24 mouse cellular contexts compared by ENCODE assay signal in genomic region chr13:115836203-115836768, GRCm38 (mm10).
DNase-seq lines count a peak whose midpoint lies in the region; ATAC-seq and TF ChIP-seq lines count a peak whose summit lies in the region.
"Had no signal": no experiment of that assay in that cellular context is flagged by ENCODE, and none has a peak within 500 bp of the region (broad histone marks: within the 10 kb centered on the region; RNA-seq: fewer than 3 reads in every experiment).

No protein-coding gene starts in this region.

- no peaks in the 10 kb centered on the region for H3K9me3 ChIP-seq in kidney, embryonic 15.5 days (replicated peaks)
- no peaks in the 10 kb centered on the region for H3K9me3 ChIP-seq in lung, embryonic 16.5 days (ENCODE audit: control insufficient read depth, low read length)
- no peaks in the 10 kb centered on the region for H3K9me3 ChIP-seq in lung, postnatal 0 days (ENCODE audit: low read length)
- no peaks in the 10 kb centered on the region for H3K9me3 ChIP-seq in limb, embryonic 14.5 days (ENCODE audit: control insufficient read depth, low read length)
- H3K9me3 ChIP-seq: embryonic facial prominence, embryonic 13.5 days; limb, embryonic 15.5 days; midbrain, embryonic 12.5 days; neural tube, embryonic 12.5 days had no signal

- WGBS in kidney, embryonic 15.5 days, result 37% methylated on average over 6 of the region's 6 CpGs
- WGBS in lung, embryonic 16.5 days, result 27% methylated on average over 6 of the region's 6 CpGs
- 27% methylated on average over 6 of the region's 6 CpGs for WGBS in lung, postnatal 0 days
- WGBS in limb, embryonic 14.5 days, result 27% methylated on average over 6 of the region's 6 CpGs

- H3K36me3 ChIP-seq in kidney, embryonic 15.5 days, result no peaks in the 10 kb centered on the region
- H3K36me3 ChIP-seq in lung, embryonic 16.5 days (ENCODE audit: control insufficient read depth, insufficient read depth, low read length), result no peaks in the 10 kb centered on the region
- no peaks in the 10 kb centered on the region for H3K36me3 ChIP-seq in lung, postnatal 0 days (ENCODE audit: insufficient read depth, low read length)
- no peaks in the 10 kb centered on the region for H3K36me3 ChIP-seq in limb, embryonic 14.5 days (ENCODE audit: control insufficient read depth, insufficient read depth, low read length)
- H3K36me3 ChIP-seq: embryonic facial prominence, embryonic 13.5 days; limb, embryonic 15.5 days; midbrain, embryonic 12.5 days; neural tube, embryonic 12.5 days had no signal

- no peak for TF ChIP-seq CTCF in lung, postnatal 0 days (IDR thresholded peaks at IDR 0.05)

- H3K27me3 ChIP-seq in kidney, embryonic 15.5 days, result no peaks in the 10 kb centered on the region
- H3K27me3 ChIP-seq in lung, embryonic 16.5 days (ENCODE audit: control insufficient read depth, insufficient read depth, low read depth, low read length), result no peaks in the 10 kb centered on the region
- no peaks in the 10 kb centered on the region for H3K27me3 ChIP-seq in lung, postnatal 0 days (replicated peaks; ENCODE audit: insufficient read depth, low read length)
- no peaks in the 10 kb centered on the region for H3K27me3 ChIP-seq in limb, embryonic 14.5 days (ENCODE audit: control insufficient read depth, insufficient read depth, low read length)
- H3K27me3 ChIP-seq: embryonic facial prominence, embryonic 13.5 days; limb, embryonic 15.5 days; midbrain, embryonic 12.5 days; neural tube, embryonic 12.5 days; Patski had no signal

- ATAC-seq in kidney, embryonic 15.5 days (replicated peaks; ENCODE audit: low FRiP score), result peak; percentile 64; the same call in 1 of the 2 replicates
- ATAC-seq in lung, embryonic 16.5 days (ENCODE audit: low read depth), result peak; percentile 26; the same call in 1 of the 2 replicates
- no peak for ATAC-seq in lung, postnatal 0 days
- peak; percentile 70 for ATAC-seq in limb, embryonic 14.5 days (ENCODE audit: low FRiP score, low read depth)
- ATAC-seq: Patski had no signal

- no peak for TF ChIP-seq EP300 in lung, postnatal 0 days (IDR thresholded peaks at IDR 0.05)

- peak; percentile 2 to 13 for DNase-seq in cerebellum, postnatal 10 days
- DNase-seq in cerebellum, postnatal 36 days, result no peak
- no peak for DNase-seq in kidney, postnatal 25 days
- no peak for DNase-seq in lung, postnatal 0 days (ENCODE audit: low spot score)
- DNase-seq in limb, embryonic 14.5 days (ENCODE audit: low spot score), result peak; percentile 82
- no peak for DNase-seq in neural tube, embryonic 10.5 days (ENCODE audit: extremely low spot score, low spot score)
- DNase-seq: adrenal gland, adult 2 months; cerebellum, adult 11-12 months; cerebellum, postnatal 14 days; gastrocnemius, adult 2 months; heart, postnatal 36 days; kidney, adult 2 months; retina, postnatal 1 day; right cerebral cortex, postnatal 25 days; spleen, adult 18-20 months had no signal

- no peak overlapping the region for H3K4me3 ChIP-seq in kidney, embryonic 15.5 days (replicated peaks)
- no peak overlapping the region for H3K4me3 ChIP-seq in lung, embryonic 16.5 days (ENCODE audit: low read length)
- no peak overlapping the region for H3K4me3 ChIP-seq in lung, postnatal 0 days (ENCODE audit: low read depth, low read length)
- H3K4me3 ChIP-seq in limb, embryonic 14.5 days (replicated peaks; ENCODE audit: low read length), result no peak overlapping the region
- H3K4me3 ChIP-seq: embryonic facial prominence, embryonic 13.5 days; gastrocnemius, adult 2 months; limb, embryonic 15.5 days; midbrain, embryonic 12.5 days; neural tube, embryonic 12.5 days had no signal

- no peak overlapping the region for H3K9ac ChIP-seq in kidney, embryonic 15.5 days
- H3K9ac ChIP-seq in lung, embryonic 16.5 days (ENCODE audit: low read length), result no peak overlapping the region
- no peak overlapping the region for H3K9ac ChIP-seq in lung, postnatal 0 days (replicated peaks; ENCODE audit: low read depth)
- no peak overlapping the region for H3K9ac ChIP-seq in limb, embryonic 14.5 days (ENCODE audit: low read depth, low read length, severe bottlenecking)
- H3K9ac ChIP-seq: embryonic facial prominence, embryonic 13.5 days; hindbrain, embryonic 14.5 days; limb, embryonic 15.5 days; liver, embryonic 14.5 days; midbrain, embryonic 12.5 days; neural tube, embryonic 12.5 days had no signal

- H3K4me1 ChIP-seq in kidney, embryonic 15.5 days, result no peaks in the 10 kb centered on the region
- no peaks in the 10 kb centered on the region for H3K4me1 ChIP-seq in lung, embryonic 16.5 days (replicated peaks; ENCODE audit: control insufficient read depth, insufficient read depth, low read length)
- H3K4me1 ChIP-seq in lung, postnatal 0 days (ENCODE audit: insufficient read depth, low read depth, low read length), result no peaks in the 10 kb centered on the region
- H3K4me1 ChIP-seq in limb, embryonic 14.5 days (ENCODE audit: control insufficient read depth, insufficient read depth, low read length), result peaks cover 7% of the 10 kb centered on the region; the same call in 1 of the 2 replicates
- H3K4me1 ChIP-seq: midbrain, embryonic 12.5 days; neural tube, embryonic 12.5 days had no signal

- no peak overlapping the region for H3K4me2 ChIP-seq in kidney, embryonic 15.5 days
- no peak overlapping the region for H3K4me2 ChIP-seq in lung, embryonic 16.5 days (ENCODE audit: low read depth, low read length)
- H3K4me2 ChIP-seq in lung, postnatal 0 days (replicated peaks; ENCODE audit: low read depth, low read length), result no peak overlapping the region
- H3K4me2 ChIP-seq in limb, embryonic 14.5 days (replicated peaks; ENCODE audit: low read depth, low read length, severe bottlenecking), result no peak overlapping the region
- H3K4me2 ChIP-seq: embryonic facial prominence, embryonic 13.5 days; hindbrain, embryonic 14.5 days; limb, embryonic 15.5 days; midbrain, embryonic 12.5 days; neural tube, embryonic 12.5 days had no signal

- no peak for TF ChIP-seq POLR2A in limb, embryonic 14.5 days (IDR thresholded peaks at IDR 0.05; ENCODE audit: borderline replicate concordance, extremely low read depth, insufficient read depth, insufficient read length)

- no peak overlapping the region for H3K27ac ChIP-seq in kidney, embryonic 15.5 days
- no peak overlapping the region for H3K27ac ChIP-seq in lung, embryonic 16.5 days (ENCODE audit: low read length)
- H3K27ac ChIP-seq in lung, postnatal 0 days (ENCODE audit: low read length), result no peak overlapping the region
- H3K27ac ChIP-seq in limb, embryonic 14.5 days (replicated peaks; ENCODE audit: low read depth, low read length), result no peak overlapping the region
- H3K27ac ChIP-seq: embryonic facial prominence, embryonic 13.5 days; gastrocnemius, adult 2 months; hindbrain, embryonic 14.5 days; limb, embryonic 15.5 days; liver, embryonic 14.5 days; midbrain, embryonic 12.5 days; neural tube, embryonic 12.5 days had no signal

Comparison
In these comparisons a context has a peak if more than half of its experiments do, and no peak if none do; other contexts are left out.
1. DNase-seq: peak in cerebellum, postnatal 10 days (2 of 2) and limb, embryonic 14.5 days (single experiment); none in cerebellum, postnatal 36 days (0 of 2), kidney, postnatal 25 days (0 of 2), lung, postnatal 0 days (single experiment) and neural tube, embryonic 10.5 days (single experiment).